Mouse (Mus musculus) cerebellum, adult (tissue): ENCODE data around the gene Shkbp1.

Source experiments
- ATAC-seq: cut with Nextera tagmentation; 2 replicates; pipeline ENCODE4 v1.9.2; 2017; ENCODE audit warnings: mild to moderate bottlenecking, moderate library complexity, mixed read lengths; ENCODE audit not compliant: insufficient number of reproducible peaks, low FRiP score, low TSS enrichment

Shkbp1 gene

DNA sequence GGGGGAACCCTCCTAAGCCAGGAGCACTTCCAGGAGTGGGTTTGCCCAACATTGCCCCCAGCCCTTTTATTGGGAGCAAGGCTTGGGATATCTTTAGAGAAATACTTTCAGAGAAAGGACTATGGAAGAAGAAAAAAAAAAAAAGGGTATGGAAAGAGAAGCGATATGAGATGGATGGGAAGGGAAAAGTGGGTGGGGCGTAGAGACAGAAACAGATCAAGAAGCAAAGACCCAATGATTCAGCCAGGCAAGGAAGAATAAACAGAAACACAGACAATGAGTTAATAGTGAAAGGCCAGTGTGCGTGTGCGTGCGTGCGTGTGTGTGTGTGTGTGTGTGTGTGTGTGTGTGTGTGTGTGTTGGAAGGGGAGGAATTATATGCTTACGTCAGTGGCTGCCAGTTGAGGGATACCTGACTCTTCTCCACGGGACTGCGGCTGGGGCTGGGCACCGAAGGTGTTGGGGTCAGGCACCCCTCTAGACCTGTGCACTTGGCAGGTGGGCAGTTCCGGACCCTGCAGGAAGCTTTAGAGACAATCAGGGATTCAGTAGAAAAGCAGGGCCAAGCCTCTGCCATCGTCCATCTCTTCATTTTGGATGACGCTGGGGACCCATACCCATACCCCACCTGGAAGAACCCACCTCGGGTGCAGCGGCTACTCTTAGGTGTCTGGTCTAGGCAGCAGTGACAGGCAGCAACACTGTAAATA, 20.7 kb downstream of the Shkbp1 start:
- ATAC-seq: no peak

DNA sequence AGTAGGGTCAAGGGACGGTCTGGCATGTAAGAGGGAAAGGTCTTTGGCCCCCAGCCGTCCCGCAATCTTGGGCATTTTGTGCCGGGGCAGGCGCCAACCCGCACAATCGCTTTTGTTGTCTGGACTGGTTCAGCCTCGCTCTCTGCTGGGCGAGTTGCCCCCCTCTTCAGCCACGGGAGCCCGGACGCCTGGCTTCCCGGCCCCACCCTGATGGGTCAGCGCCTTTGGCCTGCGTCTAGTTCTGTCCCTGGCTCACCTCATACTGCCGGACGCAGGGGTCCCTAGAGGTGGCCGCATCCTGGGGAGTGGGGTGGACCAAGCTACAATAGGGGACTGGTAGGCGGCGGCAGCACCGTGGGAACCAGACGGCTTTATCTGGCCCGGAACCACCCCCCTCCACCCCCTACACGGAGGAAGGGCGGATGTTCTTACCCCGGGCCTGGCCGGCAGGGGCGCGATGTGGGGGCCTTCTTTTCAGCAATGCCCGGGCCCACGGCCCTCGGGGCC, 21.4 kb downstream of the Shkbp1 start:
- no peak for ATAC-seq

DNA sequence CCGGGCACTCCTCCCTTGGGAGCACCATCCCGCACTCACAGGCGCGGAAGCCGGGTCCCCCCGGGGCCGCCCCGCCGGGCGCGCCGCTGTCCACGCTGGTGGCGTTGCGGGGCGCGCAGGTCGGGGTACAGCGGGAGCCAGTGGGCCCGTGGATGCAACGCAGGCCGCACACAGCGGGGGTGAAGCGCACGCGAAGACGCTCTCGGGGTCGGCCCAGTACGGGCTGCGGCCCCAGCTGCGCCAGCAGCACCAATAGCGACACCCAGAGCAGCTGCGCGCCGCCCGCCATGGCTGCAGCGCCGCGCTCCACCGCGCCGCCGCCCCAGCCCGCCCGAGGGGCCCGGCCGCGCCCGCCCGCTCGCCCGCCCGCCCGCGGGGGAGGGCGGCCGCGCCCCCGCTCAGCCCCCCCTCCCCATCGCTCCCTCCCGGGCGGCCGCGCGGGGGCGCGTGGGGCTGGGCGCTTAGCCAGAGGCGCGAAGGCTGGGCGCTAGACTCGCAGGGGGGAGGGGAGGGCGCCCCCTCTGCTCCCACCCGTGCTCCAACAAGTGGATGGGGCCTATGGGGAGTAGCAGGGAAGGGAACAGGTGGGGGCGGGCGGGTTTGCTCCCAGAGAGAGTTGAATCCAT, 22.4 kb downstream of the Shkbp1 start:
- no peak for ATAC-seq

DNA sequence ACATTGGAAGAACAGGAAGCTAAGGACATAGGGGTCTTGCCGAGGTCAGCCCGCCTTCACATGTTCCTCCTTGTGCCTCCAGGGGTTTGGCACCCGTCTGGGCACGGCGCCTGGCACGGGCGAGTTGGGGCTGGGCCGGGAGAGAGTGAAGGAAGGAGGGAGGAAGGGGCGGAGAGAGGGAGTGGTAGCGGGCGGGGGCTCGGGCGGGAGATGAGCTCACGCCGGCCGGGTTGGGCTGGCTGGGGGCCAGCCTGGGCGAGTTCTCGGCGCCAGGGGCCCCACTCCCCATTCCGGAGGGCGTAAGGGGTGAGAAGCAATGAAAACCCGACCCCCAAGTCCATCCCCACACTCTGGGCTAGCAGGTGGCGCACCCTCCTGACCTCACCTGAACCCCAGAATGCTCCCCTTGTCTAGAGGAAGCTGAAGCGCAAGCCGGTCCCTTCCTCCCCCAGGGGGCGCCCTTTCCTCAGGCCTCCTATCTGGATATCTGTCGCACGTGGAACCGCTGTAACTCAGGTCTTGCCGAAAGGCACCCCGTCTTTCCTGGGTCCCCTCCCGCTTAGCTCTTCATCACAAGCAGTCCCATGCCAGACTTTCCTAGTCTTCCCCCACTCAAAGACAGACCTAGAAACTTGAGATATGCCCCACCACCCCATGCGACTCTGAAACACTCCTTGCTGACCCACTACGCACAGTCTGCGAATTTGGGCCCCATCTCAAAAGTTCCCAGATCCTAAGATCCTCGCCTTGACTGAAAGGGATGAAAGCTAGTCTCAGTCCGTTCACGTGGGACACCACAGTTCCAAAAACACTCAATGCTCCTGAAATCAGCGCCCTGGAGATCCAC, 23.2 kb downstream of the Shkbp1 start:
- ATAC-seq: no peak

DNA sequence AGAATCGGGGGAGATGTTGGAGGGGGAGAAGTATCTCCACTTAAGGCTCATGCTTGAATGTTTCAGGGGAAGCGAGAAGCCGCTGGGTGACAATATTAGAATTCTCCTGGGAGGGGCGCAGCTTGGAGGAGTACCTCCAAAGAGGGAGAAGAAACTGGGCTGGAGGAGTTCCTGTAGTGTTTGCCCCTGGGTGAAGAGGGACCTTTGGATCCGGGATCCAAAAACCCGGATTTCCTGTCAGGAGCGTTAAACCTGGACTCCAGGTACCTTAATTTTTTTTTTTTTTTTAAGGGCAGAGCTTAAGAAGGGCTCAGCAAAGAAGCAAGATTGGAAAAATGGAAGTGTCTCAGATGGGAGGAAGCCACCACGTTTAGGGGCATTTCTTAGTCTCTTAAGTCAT, 24.0 kb downstream of the Shkbp1 start:
- no peak for ATAC-seq

DNA sequence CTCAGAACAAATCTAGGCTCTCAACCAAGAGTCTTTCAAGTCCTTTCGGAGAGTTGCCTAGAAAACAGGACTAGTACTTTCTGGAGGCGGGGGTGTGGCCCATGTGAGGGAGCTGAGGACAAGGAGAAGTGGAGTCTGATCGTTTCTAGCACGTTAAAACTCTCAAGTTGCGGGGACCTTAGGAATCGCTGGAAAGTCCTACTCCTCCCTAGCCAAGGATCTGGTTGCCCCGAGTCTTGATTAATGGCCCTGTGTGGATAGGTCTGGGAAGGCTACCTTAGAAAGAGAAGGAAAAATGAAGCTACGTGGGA, 24.3 kb downstream of the Shkbp1 start:
- ATAC-seq: no peak

DNA sequence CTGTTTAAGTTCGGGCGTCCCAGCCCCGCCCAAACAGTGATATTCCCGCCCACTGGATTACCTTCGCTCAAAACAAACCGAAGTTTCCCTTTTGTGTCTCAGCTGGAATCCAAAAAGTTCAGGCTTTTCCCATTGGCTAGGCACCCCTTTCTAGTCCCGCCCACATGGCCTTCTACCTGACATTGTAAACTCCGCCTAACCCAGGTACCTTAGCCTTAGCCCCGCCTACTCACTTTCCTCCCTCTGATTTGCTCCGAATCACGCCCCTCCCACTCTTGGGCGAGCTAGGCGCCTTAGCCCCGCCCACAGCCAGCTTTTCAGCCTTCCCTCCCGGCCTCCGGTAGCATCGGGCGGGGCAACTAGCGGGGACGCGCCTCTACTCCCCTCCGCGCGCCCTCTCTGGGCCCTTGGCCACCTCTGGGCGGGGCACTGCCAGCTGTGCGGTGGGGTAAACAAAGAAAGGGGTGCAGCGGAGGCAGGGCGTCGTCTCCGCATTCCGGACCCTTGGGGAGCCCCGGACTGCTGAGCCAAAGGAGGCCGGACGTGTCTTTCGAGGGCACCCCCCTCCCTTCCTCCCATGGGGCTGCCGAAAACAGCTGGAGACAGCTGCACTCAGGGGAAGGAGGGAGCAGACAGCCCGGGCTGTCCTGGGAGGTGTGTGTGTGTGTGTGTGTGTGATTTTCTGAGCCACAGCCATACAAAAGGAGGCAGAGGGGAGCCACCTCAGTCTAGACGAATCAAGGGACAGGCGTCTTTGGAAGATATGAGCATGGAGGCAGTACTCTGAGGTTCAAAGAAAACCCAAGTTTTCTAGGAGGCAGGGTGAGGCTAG, 24.9 kb downstream of the Shkbp1 start:
- no peak for ATAC-seq

DNA sequence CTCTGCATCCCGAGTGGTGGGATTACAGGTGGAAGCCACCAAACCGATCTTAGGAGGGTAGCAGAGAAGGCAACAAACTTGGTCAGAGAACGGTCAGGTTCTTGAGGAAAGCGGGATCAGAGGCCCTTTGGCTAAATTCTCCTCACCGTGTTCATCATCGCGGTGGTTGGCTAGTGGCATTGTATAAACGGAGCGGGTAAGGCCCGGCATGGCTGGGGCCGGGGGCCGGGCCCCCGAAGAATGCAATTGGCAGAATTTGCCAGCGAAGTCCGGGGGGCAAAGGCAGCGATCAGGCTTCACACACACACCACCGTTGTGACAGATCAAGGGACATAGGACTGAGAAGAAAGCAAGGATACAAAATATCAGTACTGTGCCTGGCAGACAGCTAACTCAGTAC, 25.8 kb downstream of the Shkbp1 start:
- ATAC-seq: no peak

DNA sequence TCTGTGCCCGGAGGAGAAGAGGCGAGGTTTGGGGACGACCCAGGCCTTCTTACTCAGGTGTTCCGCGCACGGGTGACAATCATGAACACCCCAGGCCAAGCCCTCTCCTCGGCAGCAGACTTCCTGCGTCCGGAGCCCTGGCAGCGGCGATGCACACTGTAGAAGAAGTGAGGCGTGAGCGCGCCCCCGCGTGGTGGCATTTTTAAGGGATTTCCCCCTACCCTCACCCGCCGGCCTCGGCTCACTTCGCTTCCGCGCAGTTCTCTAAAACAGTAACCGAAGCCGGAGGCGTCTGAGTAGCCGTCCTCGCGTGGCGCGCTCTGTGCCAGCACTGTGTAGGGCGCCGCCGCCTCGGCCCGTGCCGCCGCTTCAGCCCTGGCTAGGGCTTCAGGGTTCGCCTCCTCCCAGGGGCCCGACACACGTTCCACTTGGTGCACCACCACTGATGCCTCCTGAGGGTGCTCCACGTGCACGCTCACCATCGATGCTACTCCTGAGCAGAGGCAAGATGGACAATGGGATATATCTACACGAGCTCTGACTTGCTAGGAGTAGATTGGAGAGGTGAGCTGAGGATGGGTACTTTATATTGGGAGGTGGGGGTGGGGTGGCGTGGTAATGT, 26.4 kb downstream of the Shkbp1 start:
- no peak for ATAC-seq

DNA sequence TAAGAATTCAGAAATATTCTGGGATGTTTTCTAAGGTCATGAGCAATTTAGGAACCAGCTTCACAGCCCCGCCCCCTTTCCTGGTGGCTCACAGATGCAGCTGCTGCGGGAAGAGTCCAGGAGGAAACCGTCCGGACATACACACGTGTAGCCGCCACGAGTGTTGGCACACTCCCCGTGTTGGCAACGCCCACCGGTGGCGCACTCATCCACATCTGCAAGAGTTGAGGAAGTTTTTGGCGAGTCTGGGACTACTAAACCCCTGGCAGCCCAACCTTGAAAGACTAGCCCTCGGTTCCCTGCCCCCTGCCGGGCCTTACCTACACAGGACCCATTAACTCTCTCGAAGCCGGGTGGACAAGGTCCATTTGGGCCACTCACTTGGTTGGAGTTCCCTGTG, 27.2 kb downstream of the Shkbp1 start:
- no peak for ATAC-seq

DNA sequence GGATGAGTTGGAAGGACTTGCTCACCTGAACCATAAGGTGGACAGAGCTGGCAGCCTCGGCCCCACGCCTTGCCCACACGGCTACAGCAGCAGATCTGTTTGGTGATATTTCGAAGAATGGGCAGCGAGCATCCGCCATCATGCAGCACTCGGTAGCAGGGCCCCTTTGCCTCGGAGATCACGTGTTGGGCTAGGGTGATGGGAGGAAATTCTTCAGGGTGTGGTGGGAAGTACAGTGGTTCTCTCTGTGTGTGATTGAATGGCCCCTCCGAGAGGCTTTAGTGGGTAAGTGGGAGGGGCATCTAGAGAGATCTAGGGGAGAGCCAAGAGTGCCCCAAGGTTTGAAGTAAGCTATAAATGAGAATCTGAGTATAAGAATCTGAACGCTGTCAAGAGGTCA, 27.7 kb downstream of the Shkbp1 start:
- ATAC-seq: no peak

DNA sequence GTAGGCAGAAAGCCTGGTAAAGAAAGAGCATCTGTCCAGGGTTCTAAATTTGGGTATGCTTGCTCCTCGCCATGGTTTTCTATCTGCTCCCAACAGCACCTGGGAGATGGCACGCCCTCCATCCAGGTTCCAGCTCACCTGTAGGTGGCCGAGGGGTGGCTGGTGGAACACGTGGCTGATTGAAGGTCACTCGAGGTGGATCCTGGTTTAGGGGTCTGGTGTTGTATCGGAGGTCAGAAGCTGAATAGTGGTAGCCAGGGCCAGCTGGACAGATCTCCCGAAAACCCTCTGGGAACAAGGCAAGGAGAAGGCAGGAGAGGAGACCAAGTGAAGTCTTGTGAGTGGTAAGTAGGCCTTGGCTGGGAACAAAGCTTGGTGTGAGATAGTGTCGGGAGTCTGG, 28.3 kb downstream of the Shkbp1 start:
- no peak for ATAC-seq

DNA sequence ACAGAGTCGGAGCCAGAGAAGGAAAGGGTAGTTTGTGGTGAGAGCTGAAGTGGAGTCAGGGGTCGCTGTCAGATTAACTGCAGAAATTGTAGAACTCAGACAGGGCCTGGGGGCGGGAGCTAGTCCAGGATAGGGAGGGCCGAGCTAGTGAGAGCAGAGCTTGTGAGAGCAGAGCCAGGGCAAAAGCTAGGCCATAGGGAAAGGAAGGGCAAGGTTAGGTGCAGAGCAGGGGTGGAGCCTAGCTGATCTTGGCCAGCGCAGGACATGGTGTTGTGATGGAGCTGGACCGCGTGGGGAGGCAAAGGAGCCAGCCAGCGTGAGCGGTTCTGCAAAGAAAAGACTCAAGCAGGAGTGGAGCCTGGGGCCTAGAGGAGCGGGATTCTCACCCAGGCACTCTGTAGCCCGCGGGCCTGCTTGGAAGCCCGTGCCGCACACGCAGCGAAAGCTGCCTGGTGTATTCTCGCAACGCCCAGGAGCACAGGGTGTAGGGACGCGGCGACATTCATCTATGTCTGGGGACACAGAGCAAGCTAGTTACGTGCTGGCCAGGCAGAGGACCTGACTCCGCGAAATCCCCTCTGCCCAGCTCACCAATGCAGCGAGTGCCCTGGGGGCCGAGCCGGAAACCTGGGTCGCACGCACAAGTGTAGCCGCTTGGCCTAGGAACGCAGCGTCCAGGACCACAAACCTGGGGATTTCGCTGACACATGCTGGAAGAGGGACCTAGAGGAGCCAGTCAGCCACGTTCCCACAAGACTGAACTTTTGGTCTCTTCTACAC, 29.5 kb downstream of the Shkbp1 start:
- no peak for ATAC-seq

DNA sequence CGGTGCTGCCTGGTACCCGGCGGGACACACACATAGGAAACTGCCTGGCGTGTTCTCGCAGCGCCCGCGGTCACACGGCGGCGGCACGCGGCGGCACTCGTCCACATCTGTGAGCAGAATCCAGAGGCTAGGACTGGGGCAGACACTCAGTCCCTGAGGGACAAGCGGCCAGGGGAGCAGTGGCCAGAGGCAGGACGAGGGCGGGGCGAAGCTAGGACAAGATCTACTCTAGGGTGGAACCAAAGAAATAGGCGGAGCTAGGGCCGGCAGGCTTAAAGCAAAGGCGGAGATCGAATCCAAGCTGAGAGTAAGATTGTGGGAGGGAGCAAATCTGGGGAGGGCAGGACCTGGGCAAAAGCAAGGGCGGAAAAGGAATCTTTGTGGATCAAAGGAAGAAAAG, 30.1 kb downstream of the Shkbp1 start:
- ATAC-seq: peak; percentile 29; the same call in 1 of the 2 replicates

DNA sequence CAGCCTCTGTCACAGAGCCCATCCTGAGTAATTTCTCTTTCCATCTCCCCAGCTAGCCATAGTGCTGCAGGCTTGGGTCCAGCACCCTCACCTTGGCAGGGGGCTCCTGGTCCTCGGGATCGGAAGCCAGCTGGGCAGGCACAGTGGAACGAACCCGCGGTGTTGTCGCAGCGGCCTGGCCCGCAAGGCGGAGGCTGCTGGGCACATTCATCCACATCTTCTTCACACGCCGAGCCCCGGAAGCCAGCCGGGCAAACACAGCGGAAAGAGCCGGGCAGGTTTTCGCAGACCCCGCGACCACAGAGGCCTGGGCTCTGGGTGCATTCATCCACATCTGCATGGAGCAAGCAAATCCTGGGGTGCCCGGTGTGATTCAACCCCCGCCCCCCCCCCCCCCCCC, 30.9 kb downstream of the Shkbp1 start:
- no peak for ATAC-seq

DNA sequence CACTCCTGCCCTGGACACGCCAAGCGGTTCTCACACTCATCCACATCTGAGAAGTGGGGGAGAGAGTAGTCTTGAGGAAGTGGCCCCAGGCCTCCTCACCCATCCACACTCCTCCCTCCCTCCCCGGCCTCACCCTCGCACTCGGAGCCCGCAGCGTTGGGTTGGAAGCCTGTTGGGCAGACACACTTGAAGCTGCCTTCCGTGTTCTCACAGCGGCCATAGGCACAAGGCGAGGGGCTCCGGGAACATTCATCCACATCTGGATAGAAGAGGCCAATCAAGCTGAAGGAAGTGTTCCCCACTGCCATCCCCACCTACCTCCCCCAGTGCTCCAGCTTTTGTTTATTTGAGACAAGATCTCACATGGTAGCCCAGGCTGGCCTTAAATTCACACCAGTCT, 31.7 kb downstream of the Shkbp1 start:
- ATAC-seq: no peak

DNA sequence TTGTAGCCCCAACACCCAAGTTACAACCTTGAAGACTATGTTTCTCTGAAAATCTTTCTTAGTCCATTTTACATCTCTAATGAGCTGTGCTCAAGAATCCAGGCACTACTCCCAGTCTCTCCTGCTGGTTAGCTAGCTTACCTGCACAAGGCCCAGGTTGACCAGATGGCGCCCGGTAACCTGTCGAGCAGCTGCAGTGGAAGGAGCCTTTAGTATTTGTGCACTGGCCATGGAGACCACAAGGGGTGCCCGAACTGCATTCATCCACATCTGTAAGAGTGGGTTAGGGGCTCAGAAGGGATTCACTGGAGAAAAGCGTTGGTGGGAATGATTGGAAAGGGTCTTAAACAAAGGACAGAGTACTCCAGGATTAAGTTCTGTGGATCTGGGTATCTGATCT, 32.8 kb downstream of the Shkbp1 start:
- no peak for ATAC-seq

DNA sequence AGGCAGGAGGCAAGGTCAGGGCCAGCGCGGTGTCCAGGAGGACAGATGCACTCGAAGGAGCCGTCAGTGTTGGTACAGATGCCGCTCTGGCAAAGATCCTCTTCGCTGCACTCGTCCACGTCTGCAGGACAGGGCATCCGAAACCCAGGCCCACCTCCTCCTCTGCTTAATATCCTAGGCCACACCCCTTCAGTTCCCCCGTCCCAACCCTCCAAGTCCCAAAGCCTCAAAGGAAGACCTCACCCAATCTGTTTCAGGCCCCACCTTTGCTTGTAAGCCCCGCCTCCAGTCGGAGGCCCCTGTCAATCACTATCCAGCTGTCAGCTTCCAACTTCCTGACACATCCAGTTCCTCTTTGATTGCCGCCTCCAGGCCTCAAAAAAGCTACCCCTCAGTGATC, 33.5 kb downstream of the Shkbp1 start:
- no peak for ATAC-seq

DNA sequence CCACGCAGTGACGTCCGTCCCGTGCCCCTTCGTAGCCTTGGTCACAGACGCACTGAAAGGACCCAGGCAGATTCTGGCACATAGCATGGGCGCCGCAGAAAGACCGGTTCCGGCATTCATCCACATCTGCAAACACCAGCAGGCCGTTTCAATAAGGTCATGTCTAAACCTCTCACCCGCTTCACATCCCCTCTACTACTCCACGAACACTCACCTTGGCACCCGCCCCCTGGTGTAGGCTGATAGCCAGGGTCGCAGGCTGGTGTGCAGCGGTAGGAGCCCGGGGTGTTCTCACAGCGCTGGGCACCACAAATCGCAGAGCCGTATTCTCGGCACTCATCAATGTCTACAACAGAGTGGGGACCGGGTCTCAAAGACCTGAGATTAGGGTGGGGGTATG, 36.4 kb downstream of the Shkbp1 start:
- ATAC-seq: no peak
